Mouse (Mus musculus) B cell, adult 2 months (primary cell): ENCODE data around the gene Eid2.

Source experiments
- DNase-seq, 2 experiments: peaks; one replicate each; pipeline ENCODE4 v3.0.0; 2022

Gene Eid2

GRCm38 (mm10) chr7:28294481-28294880 lies 26.8 kb downstream of the Eid2 start:
- peak; percentile 33 to 37 for DNase-seq

GRCm38 (mm10) chr7:28298837-28299625 lies 31.4 kb downstream of the Eid2 start:
- DNase-seq: peak; percentile 44 to 51

GRCm38 (mm10) chr7:28301616-28302433 lies 34.1 kb downstream of the Eid2 start, which contains the start of gene Dll3:
Gene Dll3 (minus strand): TSS chr7:28302238.
- peak; percentile 57 to 59 for DNase-seq

GRCm38 (mm10) chr7:28305641-28306040 lies 38.0 kb downstream of the Eid2 start:
- no peak for DNase-seq

- DNase-seq: no peak
Observed at GRCm38 (mm10) chr7:28306216-28306615, 38.5 kb downstream of the Eid2 start.

GRCm38 (mm10) chr7:28309737-28310136 lies 42.1 kb downstream of the Eid2 start:
- DNase-seq: no peak

GRCm38 (mm10) chr7:28311151-28311925 lies 43.7 kb downstream of the Eid2 start:
- DNase-seq: peak in 1 of 2 experiments; percentile 4

- peak; percentile 96 for DNase-seq
Observed at GRCm38 (mm10) chr7:28311926-28312543, 44.4 kb downstream of the Eid2 start, which contains the start of gene Timm50. Gene Timm50 (minus strand): TSS chr7:28312072.

- no peak for DNase-seq
Observed at GRCm38 (mm10) chr7:28318036-28318435, 50.4 kb downstream of the Eid2 start.

- DNase-seq: no peak
Observed at GRCm38 (mm10) chr7:28318714-28319113, 51.0 kb downstream of the Eid2 start.
